In genomic region chr9:90838184-90838926, GRCm38 (mm10) we compare ENCODE assay signal across 17 mouse cellular contexts.
"Had no signal": no experiment of that assay in that cellular context is flagged by ENCODE, and none has a peak within 500 bp of the region (broad histone marks: within the 10 kb centered on the region; RNA-seq: fewer than 3 reads in every experiment).

No protein-coding gene starts in this region.

- ATAC-seq: lung, postnatal 0 days; midbrain, embryonic 15.5 days had no signal

- H3K9ac ChIP-seq: limb, embryonic 13.5 days; liver, embryonic 14.5 days; midbrain, embryonic 15.5 days; neural tube, embryonic 13.5 days had no signal

- H3K36me3 ChIP-seq: limb, embryonic 13.5 days; midbrain, embryonic 10.5 days; midbrain, embryonic 15.5 days; neural tube, embryonic 13.5 days had no signal

- H3K27ac ChIP-seq: layer of hippocampus, adult 2 months; limb, embryonic 13.5 days; liver, embryonic 14.5 days; midbrain, embryonic 10.5 days; midbrain, embryonic 15.5 days; neural tube, embryonic 13.5 days had no signal

- H3K4me3 ChIP-seq: layer of hippocampus, adult 2 months; limb, embryonic 13.5 days; midbrain, embryonic 10.5 days; midbrain, embryonic 15.5 days; neural tube, embryonic 13.5 days had no signal

- DNase-seq: kidney, postnatal 10 days; kidney, postnatal 4 days; left cerebral cortex, postnatal 4 days; lung, adult 18-20 months; lung, postnatal 4 days; retina, postnatal 1 day; right cerebral cortex, postnatal 4 days; spleen, adult 18-20 months; thymus, adult 18-20 months; thymus, postnatal 14 days had no signal

- H3K9me3 ChIP-seq: limb, embryonic 13.5 days; midbrain, embryonic 10.5 days; midbrain, embryonic 15.5 days; neural tube, embryonic 13.5 days had no signal

- H3K4me2 ChIP-seq: limb, embryonic 13.5 days; midbrain, embryonic 15.5 days; neural tube, embryonic 13.5 days had no signal

- H3K4me1 ChIP-seq: limb, embryonic 13.5 days; midbrain, embryonic 15.5 days had no signal

- H3K27me3 ChIP-seq: limb, embryonic 13.5 days; midbrain, embryonic 15.5 days; neural tube, embryonic 13.5 days had no signal
